Mouse (Mus musculus) embryonic fibroblast, embryonic 13.5 days (primary cell): ENCODE measurements around the gene Abhd17c.

Experiments
- CTCF ChIP-seq: IDR thresholded peaks from 2 replicates; pipeline ENCODE4 v1.5.1; 2011; ENCODE audit warnings: mild to moderate bottlenecking, control low read depth, low read length, moderate library complexity, borderline replicate concordance; ENCODE audit not compliant: insufficient read depth
- POLR2A ChIP-seq: IDR thresholded peaks from 2 replicates; pipeline ENCODE4 v1.6.1; 2011; ENCODE audit warnings: low read depth, mild to moderate bottlenecking, control low read depth, low read length, moderate library complexity

DNA sequence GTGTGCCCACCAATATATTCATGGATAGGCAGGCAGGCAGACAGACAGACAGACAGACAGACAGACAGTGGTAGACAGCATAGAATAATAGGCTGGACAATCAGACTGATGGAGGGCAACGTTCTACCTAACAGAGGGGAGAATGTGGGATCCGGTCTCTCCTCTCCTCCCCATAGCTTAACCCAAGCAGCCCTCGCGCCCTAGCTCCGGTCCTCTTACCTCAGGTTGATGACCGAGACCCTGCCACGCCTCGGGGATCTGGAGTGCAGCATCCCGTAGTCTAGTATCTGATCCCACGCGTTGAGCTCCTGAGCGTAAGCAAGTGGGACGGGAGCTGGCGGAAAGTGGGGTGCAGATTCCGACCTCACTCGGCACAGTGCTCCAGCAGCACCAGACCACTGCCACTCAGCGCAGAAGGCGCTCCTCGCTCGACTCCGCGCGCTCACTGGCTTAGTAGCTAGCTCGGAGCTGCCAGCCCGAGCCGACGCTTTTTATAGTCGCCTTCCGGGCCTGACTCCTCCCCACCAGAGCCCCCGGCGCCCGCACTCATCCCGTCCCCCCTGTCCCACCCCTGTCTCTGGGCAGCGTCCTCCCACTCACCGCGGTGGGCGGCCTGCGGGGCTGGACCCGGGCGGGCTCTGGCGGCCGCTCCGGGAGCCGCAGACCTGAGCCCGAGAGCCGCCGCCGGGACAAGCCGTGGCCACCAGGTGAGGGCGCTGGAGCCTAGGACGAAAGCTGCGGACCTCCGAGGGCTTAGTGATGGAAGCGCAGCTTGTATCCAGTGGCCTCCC, 65.5 kb downstream of the Abhd17c start, which contains the start of gene Cemip:
- TF ChIP-seq POLR2A (peak; percentile 90), CTCF (peak; percentile 78)
